Mouse (Mus musculus): ENCODE measurements around the gene Rhd.
"Not testable (repeated sequence)": the region's sequence is repeated elsewhere in the genome, so short reads cannot be mapped to it uniquely, and the experiment has no call there.

Rhd gene

GRCm38 (mm10) chr4:134863937-134864729 is at the start of gene Rhd:
Gene Rhd, plus strand, starts transcription at chr4:134864536.
- DNase-seq (ENCODE audit: low spot score): no peak

- no peak for DNase-seq (ENCODE audit: low spot score)
Measured at GRCm38 (mm10) chr4:134817706-134818105, 46.6 kb upstream of the Rhd start.

GRCm38 (mm10) chr4:134821061-134821460 is 43.3 kb upstream of the Rhd start:
- DNase-seq (ENCODE audit: low spot score): no peak

- no peak for DNase-seq (ENCODE audit: low spot score)
Measured at GRCm38 (mm10) chr4:134823560-134823959, 40.8 kb upstream of the Rhd start.

GRCm38 (mm10) chr4:134825864-134826263 is 38.5 kb upstream of the Rhd start:
- not testable (repeated sequence) for DNase-seq (ENCODE audit: low spot score)

- DNase-seq (ENCODE audit: low spot score): no peak
Measured at GRCm38 (mm10) chr4:134826348-134826747, 38.0 kb upstream of the Rhd start.

GRCm38 (mm10) chr4:134827806-134828205 is 36.5 kb upstream of the Rhd start:
- DNase-seq (ENCODE audit: low spot score): no peak

- no peak for DNase-seq (ENCODE audit: low spot score)
Measured at GRCm38 (mm10) chr4:134831934-134832333, 32.4 kb upstream of the Rhd start.

- DNase-seq (ENCODE audit: low spot score): no peak
Measured at GRCm38 (mm10) chr4:134835486-134835885, 28.9 kb upstream of the Rhd start.

GRCm38 (mm10) chr4:134838221-134838620 is 26.1 kb upstream of the Rhd start:
- DNase-seq (ENCODE audit: low spot score): no peak

GRCm38 (mm10) chr4:134838706-134839105 is 25.6 kb upstream of the Rhd start:
- not testable (repeated sequence) for DNase-seq (ENCODE audit: low spot score)

- no peak for DNase-seq (ENCODE audit: low spot score)
Measured at GRCm38 (mm10) chr4:134840231-134840630, 24.1 kb upstream of the Rhd start.

GRCm38 (mm10) chr4:134843566-134843965 is 20.8 kb upstream of the Rhd start:
- DNase-seq (ENCODE audit: low spot score): no peak

- no peak for DNase-seq (ENCODE audit: low spot score)
Measured at GRCm38 (mm10) chr4:134847587-134847986, 16.7 kb upstream of the Rhd start.

GRCm38 (mm10) chr4:134850551-134850950 is 13.8 kb upstream of the Rhd start:
- no peak for DNase-seq (ENCODE audit: low spot score)

- DNase-seq (ENCODE audit: low spot score): no peak
Measured at GRCm38 (mm10) chr4:134851236-134851635, 13.1 kb upstream of the Rhd start.

GRCm38 (mm10) chr4:134851876-134852275 is 12.5 kb upstream of the Rhd start:
- DNase-seq (ENCODE audit: low spot score): no peak

- DNase-seq (ENCODE audit: low spot score): peak; percentile 62
Measured at GRCm38 (mm10) chr4:134852438-134853255, 11.7 kb upstream of the Rhd start.

GRCm38 (mm10) chr4:134853259-134853636 is 11.1 kb upstream of the Rhd start, which contains the start of gene Maco1:
Gene Maco1, minus strand, starts transcription at chr4:134853345.
- peak; percentile 99 for DNase-seq (ENCODE audit: low spot score)

GRCm38 (mm10) chr4:134853637-134854485 is 10.5 kb upstream of the Rhd start:
- DNase-seq (ENCODE audit: low spot score): peak; percentile 92

- DNase-seq (ENCODE audit: low spot score): no peak
Measured at GRCm38 (mm10) chr4:134855371-134855770, 9.0 kb upstream of the Rhd start.

GRCm38 (mm10) chr4:134856056-134856455 is 8.3 kb upstream of the Rhd start:
- DNase-seq (ENCODE audit: low spot score): no peak
